Comparison of ENCODE assay signal across 19 mouse cellular contexts in the genomic region with DNA sequence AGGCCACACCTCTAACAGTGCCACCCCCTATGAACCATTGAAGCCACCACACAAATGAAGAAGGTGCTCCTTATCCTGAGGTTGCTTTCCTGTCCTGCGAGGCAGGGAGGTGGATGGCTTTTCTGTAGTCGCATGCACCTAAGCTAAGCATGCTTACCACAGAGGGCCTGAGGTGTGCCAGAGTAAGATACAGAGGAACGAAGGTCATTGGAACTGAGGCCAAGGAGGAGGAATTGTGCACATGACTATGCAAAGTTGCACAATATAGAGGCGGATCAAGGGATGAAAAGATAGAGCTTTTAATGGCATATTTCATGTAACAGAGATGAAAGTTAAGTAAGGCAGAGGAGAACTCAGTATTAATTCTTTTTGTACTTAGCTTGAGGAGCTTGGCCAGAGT. TPM values are rescaled to one million over a fixed set of nuclear protein-coding genes. Genes with fewer than 3 reads are reported as not detected.
DNase-seq lines count a peak whose midpoint lies in the region; ATAC-seq and TF ChIP-seq lines count a peak whose summit lies in the region.
"Had no signal": no experiment of that assay in that cellular context is flagged by ENCODE, and none has a peak within 500 bp of the region (broad histone marks: within the 10 kb centered on the region; RNA-seq: fewer than 3 reads in every experiment).

No protein-coding gene starts in this region.

- ATAC-seq in intestine, postnatal 0 days = peak; percentile 88
- ATAC-seq in forebrain, embryonic 12.5 days (ENCODE audit: low FRiP score) = no peak
- ATAC-seq: forebrain, embryonic 14.5 days; hindbrain, postnatal 0 days had no signal

- peak; percentile 29 for DNase-seq in kidney, adult 9 months
- no peak for DNase-seq in kidney, postnatal 10 days
- peak; percentile 81 for DNase-seq in fat pad, adult 2 months (ENCODE audit: extremely low read depth, low read depth, low spot score)
- DNase-seq in thymus, postnatal 25 days = no peak
- DNase-seq: adrenal gland, postnatal 10 days; cerebellum, adult 11-12 months; cerebellum, adult 9-10 months; cerebellum, postnatal 25 days; heart, adult 2 months; heart, postnatal 14 days had no signal

- no peak overlapping the region for H3K4me2 ChIP-seq in intestine, postnatal 0 days (replicated peaks; ENCODE audit: low read depth)
- no peak overlapping the region for H3K4me2 ChIP-seq in forebrain, embryonic 12.5 days
- H3K4me2 ChIP-seq: embryonic facial prominence, embryonic 13.5 days; heart, embryonic 11.5 days; heart, embryonic 15.5 days; hindbrain, embryonic 13.5 days had no signal

- peaks cover 7% of the 10 kb centered on the region; the same call in 1 of the 2 replicates for H3K4me1 ChIP-seq in brown adipose tissue, adult 24 weeks (ENCODE audit: control insufficient read depth, insufficient read depth, insufficient read length, low read length)
- H3K4me1 ChIP-seq in intestine, postnatal 0 days (replicated peaks; ENCODE audit: control insufficient read depth, insufficient read depth, low read length) = no peaks in the 10 kb centered on the region
- H3K4me1 ChIP-seq in forebrain, embryonic 12.5 days = peaks cover 8% of the 10 kb centered on the region

- H3K27ac ChIP-seq in brown adipose tissue, adult 24 weeks (replicated peaks; ENCODE audit: low read depth, low read length) = peak overlapping the region; percentile 21; the same call in 1 of the 2 replicates
- peak overlapping the region; percentile 41 for H3K27ac ChIP-seq in intestine, postnatal 0 days (ENCODE audit: low read depth, low read length)
- no peak overlapping the region for H3K27ac ChIP-seq in forebrain, embryonic 12.5 days
- H3K27ac ChIP-seq: embryonic facial prominence, embryonic 13.5 days; heart, adult 2 months; heart, embryonic 15.5 days; hindbrain, embryonic 13.5 days; hindbrain, postnatal 0 days had no signal

- no peaks in the 10 kb centered on the region for H3K9me3 ChIP-seq in intestine, postnatal 0 days (ENCODE audit: control insufficient read depth)
- H3K9me3 ChIP-seq in forebrain, embryonic 12.5 days = no peaks in the 10 kb centered on the region
- H3K9me3 ChIP-seq: embryonic facial prominence, embryonic 13.5 days; heart, embryonic 15.5 days; hindbrain, embryonic 13.5 days had no signal

- TF ChIP-seq CTCF in intestine, postnatal 0 days (IDR thresholded peaks at IDR 0.05; ENCODE audit: low read depth) = no peak

- H3K27me3 ChIP-seq in intestine, postnatal 0 days (replicated peaks; ENCODE audit: control insufficient read depth, insufficient read depth, low read length) = no peaks in the 10 kb centered on the region
- no peaks in the 10 kb centered on the region for H3K27me3 ChIP-seq in forebrain, embryonic 12.5 days
- H3K27me3 ChIP-seq: embryonic facial prominence, embryonic 13.5 days; heart, embryonic 15.5 days; hindbrain, embryonic 13.5 days had no signal

- H3K4me3 ChIP-seq in brown adipose tissue, adult 24 weeks (ENCODE audit: insufficient read depth, low read depth, low read length) = no peak overlapping the region
- no peak overlapping the region for H3K4me3 ChIP-seq in intestine, postnatal 0 days (ENCODE audit: low read depth, low read length)
- no peak overlapping the region for H3K4me3 ChIP-seq in forebrain, embryonic 12.5 days (replicated peaks)
- H3K4me3 ChIP-seq: embryonic facial prominence, embryonic 13.5 days; heart, adult 2 months; heart, embryonic 15.5 days; hindbrain, embryonic 13.5 days had no signal

- no peak overlapping the region for H3K9ac ChIP-seq in intestine, postnatal 0 days (ENCODE audit: low read depth, low read length)
- H3K9ac ChIP-seq in forebrain, embryonic 12.5 days = no peak overlapping the region
- H3K9ac ChIP-seq: embryonic facial prominence, embryonic 13.5 days; heart, embryonic 15.5 days; hindbrain, embryonic 13.5 days had no signal

- WGBS in intestine, postnatal 0 days = 46% methylated on average over 4 of the region's 4 CpGs
- 97% methylated on average over 4 of the region's 4 CpGs for WGBS in forebrain, embryonic 12.5 days

- H3K36me3 ChIP-seq in intestine, postnatal 0 days (ENCODE audit: control insufficient read depth, insufficient read depth) = peaks cover 60% of the 10 kb centered on the region
- peaks cover 68% of the 10 kb centered on the region for H3K36me3 ChIP-seq in forebrain, embryonic 12.5 days (replicated peaks)

RNA-seq across cellular contexts. Expression of a gene that starts 5.4 kb away (rescaled TPM):
- polyA plus RNA-seq in brown adipose tissue, adult 24 weeks (2012; ENCODE audit: insufficient read depth, insufficient read length, missing spikeins) = 53.0 and 58.3 TPM in 2 replicates
- polyA plus RNA-seq in intestine, postnatal 0 days (2015; fragmentation: Nextera tagmentation; extraction: Ambion mirVana) = 59.2 and 61.7 TPM in 2 replicates
- 85.5 and 93.2 TPM in 2 replicates for polyA plus RNA-seq in forebrain, embryonic 12.5 days (2016; fragmentation: Nextera tagmentation; extraction: Ambion mirVana)

RNA-seq across cellular contexts. Expression of a gene that starts 9.8 kb away (rescaled TPM):
- polyA plus RNA-seq in brown adipose tissue, adult 24 weeks (2012; ENCODE audit: insufficient read depth, insufficient read length, missing spikeins) = 595 and 651 TPM in 2 replicates
- 337 and 344 TPM in 2 replicates for polyA plus RNA-seq in intestine, postnatal 0 days (2015; fragmentation: Nextera tagmentation; extraction: Ambion mirVana)
- polyA plus RNA-seq in forebrain, embryonic 12.5 days (2016; fragmentation: Nextera tagmentation; extraction: Ambion mirVana) = 133 and 143 TPM in 2 replicates

Comparison
In these comparisons a context has a peak if more than half of its experiments do, and no peak if none do; other contexts are left out.
1. DNase-seq: peak in kidney, adult 9 months (single experiment) and fat pad, adult 2 months (single experiment); none in kidney, postnatal 10 days (single experiment) and thymus, postnatal 25 days (single experiment).